Mouse (Mus musculus): ENCODE measurements around the gene Adss. TPM values are rescaled to one million over a fixed set of nuclear protein-coding genes. Genes with fewer than 3 reads are reported as not detected.

Adss gene
- polyA plus RNA-seq, 1 experiment from 2014 or later, result 55.7 TPM

DNA sequence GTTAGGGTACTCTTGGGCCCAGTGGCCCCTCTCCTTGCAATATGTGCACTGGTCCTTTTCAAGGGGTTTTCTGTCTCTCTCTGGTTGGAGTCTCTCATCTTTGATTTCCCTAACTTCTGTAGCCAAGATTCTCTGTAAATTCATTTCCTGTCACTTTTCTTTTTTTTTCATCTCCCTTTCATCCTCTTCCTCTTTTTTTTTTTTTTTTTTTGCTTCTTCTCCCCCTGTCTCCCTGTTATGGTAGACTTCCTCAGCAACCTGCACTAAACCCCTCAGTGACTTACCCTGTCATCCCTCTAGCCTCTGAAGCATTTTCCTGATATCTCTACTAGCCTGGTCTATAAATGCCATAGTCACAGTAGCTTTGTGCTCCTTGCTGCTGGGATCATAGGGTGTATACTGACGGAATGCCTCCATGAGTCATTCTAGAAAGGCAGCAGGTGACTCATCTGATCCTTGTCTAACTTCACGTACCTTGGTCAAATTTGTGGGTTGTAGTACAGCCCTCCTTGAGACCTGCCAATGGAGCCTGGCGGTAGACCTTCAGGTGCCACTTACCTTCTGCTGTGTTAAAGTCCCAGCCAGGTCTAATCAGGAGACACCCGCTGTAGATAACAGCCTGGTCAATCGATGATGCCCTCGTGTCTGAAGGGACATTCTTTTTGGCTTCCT, 48.3 kb downstream of the Adss start:
- no peak for DNase-seq (ENCODE audit: low spot score)
- peaks cover 28% of the 10 kb centered on the region for H3K9me3 ChIP-seq (replicated peaks)
- 95% methylated on average over 6 of the region's 6 CpGs for WGBS
- H3K36me3 ChIP-seq, result peaks cover 12% of the 10 kb centered on the region
- H3K4me1 ChIP-seq, result no peaks in the 10 kb centered on the region
- H3K27me3 ChIP-seq (ENCODE audit: low read depth, poor library complexity, severe bottlenecking), result no peaks in the 10 kb centered on the region
- no peak overlapping the region for H3K27ac ChIP-seq (replicated peaks)
- no peak overlapping the region for H3K4me3 ChIP-seq

DNA sequence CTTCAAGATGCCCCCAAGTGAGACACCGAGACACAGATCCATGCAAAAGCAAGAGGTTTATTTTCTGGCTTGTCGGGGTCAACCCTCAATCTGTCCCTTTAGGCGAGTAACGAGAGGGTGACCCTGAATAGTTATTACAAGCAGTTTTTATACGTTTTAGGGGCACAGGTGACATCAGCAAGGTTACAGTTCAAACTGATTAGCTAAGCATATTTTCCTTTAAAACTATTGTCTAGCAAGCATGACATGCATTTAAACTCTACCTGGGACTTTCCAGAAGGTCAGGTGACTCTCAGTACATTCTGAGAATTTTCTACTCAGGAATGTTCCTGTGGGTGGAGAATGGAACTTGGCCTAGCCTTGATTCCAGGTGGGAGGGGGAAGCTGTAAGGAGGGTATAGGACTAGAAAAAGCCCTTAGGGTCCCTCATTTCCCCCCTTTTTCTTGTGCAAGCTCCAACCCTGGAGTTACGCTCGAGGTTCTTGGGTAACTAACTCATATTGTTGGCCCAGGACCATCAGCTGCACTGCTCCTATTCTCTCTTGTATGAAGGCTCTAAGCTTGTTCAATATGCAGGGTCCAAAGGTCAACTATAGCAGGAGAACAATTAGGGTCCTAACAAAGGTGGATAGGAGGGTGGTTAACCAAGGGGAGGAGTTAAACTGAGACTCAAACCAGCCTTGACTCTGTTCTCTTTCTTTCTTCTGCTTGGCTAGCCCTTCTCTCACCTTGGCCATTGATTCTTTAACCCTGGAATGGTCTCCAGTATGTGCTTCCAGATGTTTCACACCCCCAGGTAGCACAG, 51.6 kb downstream of the Adss start:
- H3K4me3 ChIP-seq, result no peak overlapping the region
- H3K4me1 ChIP-seq, result no peaks in the 10 kb centered on the region
- WGBS, result 84% methylated on average over 7 of the region's 7 CpGs
- H3K27ac ChIP-seq (replicated peaks), result no peak overlapping the region
- H3K27me3 ChIP-seq (ENCODE audit: low read depth, poor library complexity, severe bottlenecking), result no peaks in the 10 kb centered on the region
- 0 out of 2 replicates have a peak, but pooled peaks cover 5% of the 10 kb centered on the region for H3K36me3 ChIP-seq
- peaks cover 9% of the 10 kb centered on the region; the same call in 1 of the 2 replicates for H3K9me3 ChIP-seq (replicated peaks)
- DNase-seq (ENCODE audit: low spot score), result no peak

DNA sequence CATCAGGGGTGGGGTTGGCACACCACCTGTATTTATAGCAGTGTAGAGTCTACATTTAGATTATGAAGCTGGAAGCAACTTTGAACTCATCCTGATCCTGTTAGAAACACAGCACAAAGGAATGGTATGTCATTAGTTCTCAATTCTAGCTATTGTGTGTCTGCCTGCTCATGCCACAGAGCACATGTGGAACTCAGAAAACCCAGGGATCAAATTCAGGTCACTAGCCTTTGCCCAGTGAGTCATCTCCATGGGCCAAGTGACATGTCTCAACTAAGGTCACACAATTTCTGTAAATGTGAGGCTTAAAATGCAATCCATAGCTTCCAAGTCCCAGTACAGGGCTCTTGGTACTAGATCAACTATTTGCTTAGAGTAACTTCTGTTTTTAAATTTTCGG, 54.2 kb downstream of the Adss start:
- H3K27me3 ChIP-seq (ENCODE audit: low read depth, poor library complexity, severe bottlenecking), result no peaks in the 10 kb centered on the region
- no peaks in the 10 kb centered on the region for H3K9me3 ChIP-seq (replicated peaks)
- no peak for DNase-seq (ENCODE audit: low spot score)
- no peak overlapping the region for H3K4me3 ChIP-seq
- no peaks in the 10 kb centered on the region for H3K4me1 ChIP-seq
- no peak overlapping the region for H3K27ac ChIP-seq (replicated peaks)
- no peaks in the 10 kb centered on the region for H3K36me3 ChIP-seq
- WGBS, result 88% methylated on average over 1 of the region's 1 CpGs

DNA sequence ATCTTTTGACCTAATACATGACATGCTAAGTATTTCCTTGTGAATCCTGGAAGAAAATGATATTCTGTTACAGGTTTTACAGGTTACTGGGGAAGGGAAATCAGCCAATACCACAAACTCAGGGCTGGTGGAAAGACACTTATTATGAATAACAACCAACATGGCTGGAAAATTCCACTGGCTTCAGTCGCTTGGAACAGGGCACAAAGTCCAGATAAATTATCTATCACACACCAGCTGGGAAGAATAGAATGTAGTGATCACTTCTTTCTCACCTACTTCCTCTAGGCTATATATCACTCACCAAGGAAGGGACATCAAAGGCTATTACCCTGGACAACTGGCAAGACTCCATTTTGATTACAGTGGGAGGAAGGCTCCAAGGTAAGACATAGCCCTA, 55.6 kb downstream of the Adss start:
- H3K9me3 ChIP-seq (replicated peaks), result no peaks in the 10 kb centered on the region
- no peak overlapping the region for H3K27ac ChIP-seq (replicated peaks)
- H3K27me3 ChIP-seq (ENCODE audit: low read depth, poor library complexity, severe bottlenecking), result no peaks in the 10 kb centered on the region
- H3K4me3 ChIP-seq, result no peak overlapping the region
- WGBS, result 82% methylated on average over 1 of the region's 1 CpGs
- DNase-seq (ENCODE audit: low spot score), result no peak
- no peaks in the 10 kb centered on the region for H3K4me1 ChIP-seq
- H3K36me3 ChIP-seq, result no peaks in the 10 kb centered on the region

DNA sequence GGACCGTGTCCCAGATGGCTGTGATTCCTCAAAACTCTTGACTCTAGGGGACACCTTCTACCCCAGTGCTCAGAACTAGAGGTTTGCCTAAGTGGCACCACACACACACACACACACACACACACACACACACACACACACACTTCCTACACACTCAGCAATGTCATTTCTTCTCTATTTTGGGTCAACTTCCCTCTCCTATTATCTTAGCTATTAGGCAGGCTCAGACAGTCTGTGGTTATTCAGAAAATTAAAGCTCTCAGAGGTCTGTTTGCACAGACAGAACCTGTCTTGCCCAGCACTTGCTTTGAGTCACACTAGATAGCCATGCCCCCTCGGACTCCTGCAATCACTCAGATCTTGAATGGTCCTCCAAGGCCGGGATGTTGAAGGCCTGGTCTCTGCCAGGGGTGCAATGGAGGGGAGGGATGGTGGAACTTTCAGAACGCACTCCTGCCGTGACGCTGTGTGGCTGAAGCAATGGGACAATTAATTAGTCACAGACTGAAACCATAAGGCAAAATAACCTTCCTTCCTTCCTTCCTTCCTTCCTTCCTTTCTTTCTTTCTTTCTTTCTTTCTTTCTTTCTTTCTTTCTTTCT, 58.7 kb downstream of the Adss start:
- no peaks in the 10 kb centered on the region for H3K4me1 ChIP-seq
- H3K36me3 ChIP-seq, result no peaks in the 10 kb centered on the region
- no peak overlapping the region for H3K4me3 ChIP-seq
- no peaks in the 10 kb centered on the region for H3K9me3 ChIP-seq (replicated peaks)
- DNase-seq (ENCODE audit: low spot score), result no peak
- no peak overlapping the region for H3K27ac ChIP-seq (replicated peaks)
- 80% methylated on average over 6 of the region's 6 CpGs for WGBS
- H3K27me3 ChIP-seq (ENCODE audit: low read depth, poor library complexity, severe bottlenecking), result no peaks in the 10 kb centered on the region

DNA sequence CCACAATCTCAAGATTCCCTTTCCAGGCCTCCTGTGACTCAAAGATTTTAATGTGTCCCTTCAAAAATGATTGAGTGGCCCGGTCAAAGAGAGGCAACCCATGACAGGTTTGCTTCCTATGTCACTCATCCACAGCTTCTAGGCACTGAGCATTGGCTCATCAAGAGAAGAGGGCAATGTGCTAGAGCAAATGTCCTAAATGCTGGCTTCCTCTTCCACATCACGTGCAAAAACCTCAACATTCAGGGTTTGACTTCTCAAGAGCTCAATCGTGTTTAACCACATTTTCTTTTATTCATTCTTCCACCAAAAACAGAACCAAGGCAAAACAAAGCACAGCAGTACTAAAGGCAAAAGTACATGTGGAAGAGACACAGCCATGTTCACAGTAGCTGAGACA, 64.3 kb downstream of the Adss start:
- Histone ChIP-seq H3K9me3 (replicated peaks) (peaks cover 6% of the 10 kb centered on the region; the same call in 1 of the 2 replicates), H3K27ac (replicated peaks) (no peak overlapping the region), H3K27me3 (ENCODE audit: low read depth, poor library complexity, severe bottlenecking) (no peaks in the 10 kb centered on the region), H3K4me1 (peaks cover 14% of the 10 kb centered on the region), H3K36me3 (no peaks in the 10 kb centered on the region), H3K4me3 (no peak overlapping the region)
- no peak for DNase-seq (ENCODE audit: low spot score)
- WGBS, result 91% methylated on average over 3 of the region's 3 CpGs

DNA sequence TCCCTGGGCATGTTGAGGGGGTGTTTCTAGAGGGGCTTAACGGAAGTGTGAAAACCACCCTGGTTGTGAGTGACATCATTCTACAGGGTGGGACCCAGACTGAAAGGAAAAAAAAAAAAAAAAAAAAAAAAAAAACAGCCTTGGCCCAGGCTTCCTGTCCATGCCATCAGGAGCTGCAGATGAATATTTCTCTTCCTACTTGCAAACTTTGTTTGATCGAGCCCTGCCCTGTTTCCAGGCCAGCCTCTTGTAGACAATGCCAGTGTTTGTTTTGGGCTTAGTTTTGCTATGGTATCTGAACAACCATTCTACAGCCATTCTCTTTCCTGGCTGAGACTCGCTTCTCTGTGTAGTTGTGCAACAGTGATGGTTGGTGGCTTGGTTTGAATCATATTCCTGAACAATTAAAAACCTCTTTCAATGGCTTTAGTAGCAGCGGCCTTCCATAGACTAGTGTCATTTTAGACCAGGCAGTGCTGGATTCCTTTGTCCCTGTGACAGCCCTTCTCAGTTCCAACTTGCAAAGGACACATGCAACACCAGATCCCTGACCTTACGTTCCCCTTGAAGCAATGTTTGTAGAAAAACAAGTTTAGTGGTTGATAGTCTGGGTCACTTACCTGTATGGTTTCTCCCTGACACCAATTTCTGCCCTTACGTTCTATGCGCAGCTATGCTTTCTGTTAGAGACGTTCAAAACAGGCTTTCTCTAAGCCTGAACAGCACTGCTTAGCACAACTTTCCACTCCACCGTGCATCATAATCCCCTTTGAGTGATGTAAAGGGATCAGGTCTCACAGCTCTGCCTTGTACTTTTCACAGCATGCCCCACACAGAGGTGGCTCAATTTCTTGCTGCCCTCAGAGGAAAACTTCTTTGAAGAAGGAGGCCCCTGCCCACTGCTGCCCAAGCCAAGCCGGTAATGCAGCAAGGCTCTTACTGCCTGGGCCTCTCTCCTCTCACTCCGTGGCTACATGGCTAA, 67.0 kb downstream of the Adss start, which contains the start of gene 1700016C15Rik:
1700016C15Rik (plus strand) TSS at position 772 of the 982 bp plus-strand sequence.
- H3K4me1 ChIP-seq, result peaks cover 14% of the 10 kb centered on the region
- H3K27me3 ChIP-seq (ENCODE audit: low read depth, poor library complexity, severe bottlenecking), result no peaks in the 10 kb centered on the region
- peaks cover 6% of the 10 kb centered on the region; the same call in 1 of the 2 replicates for H3K9me3 ChIP-seq (replicated peaks)
- WGBS, result 49% methylated on average over 11 of the region's 11 CpGs
- peak; percentile 32 for DNase-seq (ENCODE audit: low spot score)
- no peaks in the 10 kb centered on the region for H3K36me3 ChIP-seq
- H3K4me3 ChIP-seq, result no peak within 1 kb of the TSS
- H3K27ac ChIP-seq (replicated peaks), result peak within 1 kb of the TSS; percentile 69

DNA sequence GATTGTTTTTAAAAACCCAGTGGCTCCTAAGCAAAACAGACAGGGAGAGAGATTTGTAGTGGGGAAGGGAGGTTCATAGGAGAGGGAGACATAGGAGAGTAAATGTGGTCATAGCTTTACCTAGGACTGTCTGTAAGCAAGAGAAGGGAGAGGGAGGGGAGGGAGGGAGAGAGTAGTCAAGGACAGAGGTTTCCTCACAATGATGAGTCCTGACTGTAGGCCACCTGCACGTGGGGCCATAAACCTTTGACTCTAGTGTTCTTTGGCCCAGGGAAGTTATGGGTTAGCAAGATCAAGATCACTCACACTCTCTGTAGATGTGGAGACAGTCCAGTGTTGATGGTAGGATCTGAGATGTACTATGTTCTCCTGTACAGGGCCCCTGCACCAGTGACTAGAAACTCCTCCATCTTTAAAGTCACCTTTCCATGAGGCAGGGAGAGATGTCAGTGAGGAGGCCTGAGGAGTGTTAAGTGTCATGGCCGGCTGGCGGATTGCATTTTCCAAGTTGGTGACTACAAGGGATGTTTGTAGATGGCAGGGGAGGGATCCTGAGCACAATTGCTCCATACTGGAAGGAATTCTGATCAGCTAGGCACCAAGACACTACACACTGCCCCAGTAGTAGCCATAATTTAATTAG, 68.3 kb downstream of the Adss start:
- H3K36me3 ChIP-seq, result no peaks in the 10 kb centered on the region
- H3K27ac ChIP-seq (replicated peaks), result no peak overlapping the region
- WGBS, result 91% methylated on average over 3 of the region's 3 CpGs
- H3K4me1 ChIP-seq, result peaks cover 14% of the 10 kb centered on the region
- H3K9me3 ChIP-seq (replicated peaks), result peaks cover 6% of the 10 kb centered on the region; the same call in 1 of the 2 replicates
- no peak overlapping the region for H3K4me3 ChIP-seq
- no peak for DNase-seq (ENCODE audit: low spot score)
- no peaks in the 10 kb centered on the region for H3K27me3 ChIP-seq (ENCODE audit: low read depth, poor library complexity, severe bottlenecking)

DNA sequence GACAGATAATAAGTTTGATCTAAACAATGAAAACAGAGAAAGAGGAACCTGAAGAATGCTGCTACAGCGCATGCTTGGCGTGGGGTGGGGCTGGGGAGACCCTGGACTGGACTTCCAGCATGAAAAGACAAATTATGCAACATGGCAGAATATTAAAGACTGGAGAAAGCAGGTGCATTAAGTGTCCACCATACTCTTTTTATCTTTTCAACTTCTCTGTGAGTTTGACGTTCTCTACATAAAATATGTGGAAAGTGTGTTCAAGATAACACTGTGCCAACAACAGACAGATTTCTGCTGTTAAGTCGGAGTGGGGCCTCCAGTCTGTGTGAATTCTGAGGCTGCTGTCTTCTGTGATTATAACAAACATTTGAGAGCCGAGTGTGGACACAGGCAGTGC, 69.4 kb downstream of the Adss start:
- no peak for DNase-seq (ENCODE audit: low spot score)
- H3K4me1 ChIP-seq, result peaks cover 14% of the 10 kb centered on the region
- H3K27me3 ChIP-seq (ENCODE audit: low read depth, poor library complexity, severe bottlenecking), result no peaks in the 10 kb centered on the region
- 79% methylated on average over 5 of the region's 5 CpGs for WGBS
- no peak overlapping the region for H3K4me3 ChIP-seq
- H3K27ac ChIP-seq (replicated peaks), result no peak overlapping the region
- peaks cover 6% of the 10 kb centered on the region; the same call in 1 of the 2 replicates for H3K9me3 ChIP-seq (replicated peaks)
- no peaks in the 10 kb centered on the region for H3K36me3 ChIP-seq

DNA sequence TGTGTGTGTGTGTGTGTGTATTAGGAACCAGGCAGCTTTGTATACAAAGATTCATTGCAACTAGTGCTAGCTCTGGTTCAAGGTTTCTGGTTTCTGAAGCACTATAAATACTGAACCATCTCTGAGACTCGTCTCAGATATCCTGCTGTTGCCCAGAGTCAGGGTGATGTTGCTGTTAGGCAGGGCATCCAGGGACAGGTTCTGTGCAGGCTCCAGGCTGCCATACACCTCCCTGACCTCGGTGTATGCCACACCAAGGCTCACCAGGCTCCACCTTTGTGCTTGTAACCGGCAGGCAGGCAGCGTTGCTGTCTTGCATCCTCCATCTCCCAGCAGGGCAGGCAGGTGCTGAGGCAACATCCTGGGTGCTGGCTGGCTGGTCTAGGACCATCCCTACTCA, 72.5 kb downstream of the Adss start:
- peaks cover 3% of the 10 kb centered on the region; the same call in 1 of the 2 replicates for H3K4me1 ChIP-seq
- 74% methylated on average over 4 of the region's 4 CpGs for WGBS

DNA sequence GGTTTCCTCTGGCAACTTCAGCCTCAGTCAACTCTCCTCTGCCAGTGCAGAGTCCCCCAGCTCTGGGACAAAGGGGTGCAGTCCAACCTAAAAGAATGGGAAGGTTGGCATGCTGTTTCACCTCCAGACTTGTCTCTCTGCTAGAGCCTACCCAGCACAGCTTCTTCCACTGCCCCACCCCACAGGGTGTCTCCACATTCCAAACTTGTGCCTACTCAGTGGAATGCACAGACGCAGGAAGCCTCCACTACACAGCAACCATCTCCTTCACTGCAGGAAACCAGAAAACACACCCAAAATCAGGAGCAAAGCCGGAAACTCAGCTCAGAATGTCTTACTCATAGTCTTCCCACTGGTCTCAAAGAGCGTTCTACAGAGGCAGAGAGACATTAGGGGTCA, 77.3 kb downstream of the Adss start:
- 82% methylated on average over 3 of the region's 3 CpGs for WGBS
- H3K9me3 ChIP-seq (replicated peaks), result no peaks in the 10 kb centered on the region
- no peaks in the 10 kb centered on the region for H3K27me3 ChIP-seq (ENCODE audit: low read depth, poor library complexity, severe bottlenecking)
- no peak overlapping the region for H3K4me3 ChIP-seq
- no peaks in the 10 kb centered on the region for H3K36me3 ChIP-seq
- no peak overlapping the region for H3K27ac ChIP-seq (replicated peaks)
- H3K4me1 ChIP-seq, result peaks cover 10% of the 10 kb centered on the region; the same call in 1 of the 2 replicates
- no peak for DNase-seq (ENCODE audit: low spot score)

More for the DNA sequence above, 72.5 kb downstream of the Adss start:
- H3K4me3 ChIP-seq, result no peak overlapping the region
- H3K27me3 ChIP-seq (ENCODE audit: low read depth, poor library complexity, severe bottlenecking), result no peaks in the 10 kb centered on the region
- no peaks in the 10 kb centered on the region for H3K36me3 ChIP-seq
- H3K27ac ChIP-seq (replicated peaks), result no peak overlapping the region
- H3K9me3 ChIP-seq (replicated peaks), result no peaks in the 10 kb centered on the region
- DNase-seq (ENCODE audit: low spot score), result no peak
